Mouse (Mus musculus): ENCODE measurements around the gene Prl2c2.
"Not testable (repeated sequence)": the region's sequence is repeated elsewhere in the genome, so short reads cannot be mapped to it uniquely, and the experiment has no call there.

The Prl2c2 gene

GRCm38 (mm10) chr13:13005283-13005682 lies at the start of gene Prl2c2:
Gene Prl2c2 (minus strand): TSS chr13:13005383.
- not testable (repeated sequence) for DNase-seq

DNA sequence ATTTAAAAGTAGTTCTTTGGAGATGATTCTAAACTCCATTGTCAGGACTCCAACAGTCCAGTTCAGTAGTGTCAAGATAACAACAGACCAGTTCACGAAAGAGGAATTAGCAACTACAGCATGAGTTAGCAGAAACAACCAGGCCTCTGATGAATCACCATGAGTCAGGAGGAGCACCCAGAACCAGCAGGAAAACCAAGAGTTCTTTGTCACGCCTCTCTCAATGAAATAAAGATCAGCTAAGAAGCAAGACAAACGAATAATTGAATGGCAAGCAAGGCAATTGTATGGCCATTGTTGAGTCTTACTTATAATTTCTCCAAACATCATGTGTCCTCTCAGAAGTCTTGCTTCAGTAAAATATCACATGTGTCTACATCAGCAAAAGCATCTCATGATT lies 20.7 kb upstream of the Prl2c2 start:
- DNase-seq = not testable (repeated sequence)

GRCm38 (mm10) chr13:13013993-13014549 lies 8.9 kb upstream of the Prl2c2 start:
- not testable (repeated sequence) for DNase-seq
